Mouse (Mus musculus): Measurements from ENCODE around the gene Pomt1.

The Pomt1 gene

GRCm38 (mm10) chr2:32235886-32236759, at the start of gene Pomt1:
Pomt1 (plus strand) TSS chr2:32236590.
- DNase-seq (ENCODE audit: low spot score in 2 of 2), result peak; percentile 82 to 91

DNA sequence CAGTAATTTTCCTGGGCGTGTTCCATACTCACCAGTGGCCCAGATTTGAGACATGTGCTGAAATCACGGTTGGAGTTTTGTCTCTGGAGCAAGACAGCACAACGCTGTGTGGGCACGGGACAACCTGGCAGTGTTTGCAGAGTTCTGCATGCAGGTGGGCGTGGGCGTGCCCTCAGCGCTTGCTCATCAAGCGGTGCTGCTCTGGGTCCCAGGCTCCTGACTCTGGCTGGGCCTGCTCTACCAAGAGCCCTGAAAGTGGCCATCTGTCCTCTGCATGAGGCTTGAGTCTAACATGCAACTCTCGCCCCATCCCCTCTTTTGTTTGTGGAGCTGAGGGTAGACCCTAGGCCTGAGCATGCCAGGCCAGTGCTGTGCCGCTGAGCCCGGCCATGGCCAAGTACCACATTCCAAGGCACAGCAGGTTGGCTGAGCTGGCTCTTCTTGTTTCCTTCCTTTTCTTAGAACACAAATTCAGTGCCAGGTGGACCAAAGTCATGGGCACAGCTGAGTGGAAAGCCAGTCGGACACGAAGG, 49.3 kb upstream of the Pomt1 start:
- DNase-seq (ENCODE audit: low spot score in 2 of 2), result no peak

GRCm38 (mm10) chr2:32187649-32188048, 48.7 kb upstream of the Pomt1 start:
- DNase-seq (ENCODE audit: low spot score in 2 of 2), result no peak

GRCm38 (mm10) chr2:32189060-32189681, 47.2 kb upstream of the Pomt1 start:
- DNase-seq (ENCODE audit: low spot score in 2 of 2), result no peak

GRCm38 (mm10) chr2:32190620-32191019, 45.8 kb upstream of the Pomt1 start:
- no peak for DNase-seq (ENCODE audit: low spot score in 2 of 2)

DNA sequence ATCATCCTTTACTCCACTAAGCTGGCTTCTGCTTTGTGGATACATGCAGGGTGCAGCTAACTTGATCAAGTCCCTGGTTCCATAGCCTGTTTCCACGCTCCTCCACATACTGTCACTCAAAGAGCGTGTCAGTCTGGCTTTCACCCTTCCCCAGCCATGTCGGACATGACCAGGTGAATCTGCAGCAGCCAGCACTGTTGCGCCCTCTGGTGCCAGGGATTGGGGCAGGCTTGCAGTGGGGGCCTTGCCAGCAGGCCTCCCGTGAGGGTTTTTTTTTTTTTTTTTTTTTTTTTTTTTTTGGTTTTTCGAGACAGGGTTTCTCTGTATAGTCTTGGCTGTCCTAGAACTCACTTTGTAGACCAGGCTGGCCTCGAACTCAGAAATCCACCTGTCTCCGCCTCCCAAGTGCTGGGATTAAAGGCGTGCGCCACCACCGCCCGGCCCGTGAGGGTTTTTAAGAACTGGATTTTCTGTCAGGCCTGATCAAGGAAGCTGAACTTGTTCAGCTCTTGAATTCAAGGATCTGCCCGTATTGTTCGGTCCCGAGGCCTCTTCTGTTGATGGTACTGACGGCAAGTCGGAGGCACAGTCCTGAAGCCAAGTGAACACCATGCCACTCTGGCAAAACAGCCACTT, 44.4 kb upstream of the Pomt1 start:
- DNase-seq (ENCODE audit: low spot score in 2 of 2), result peak; percentile 32 to 52

GRCm38 (mm10) chr2:32198977-32199376, 37.4 kb upstream of the Pomt1 start:
- no peak for DNase-seq (ENCODE audit: low spot score in 2 of 2)

DNA sequence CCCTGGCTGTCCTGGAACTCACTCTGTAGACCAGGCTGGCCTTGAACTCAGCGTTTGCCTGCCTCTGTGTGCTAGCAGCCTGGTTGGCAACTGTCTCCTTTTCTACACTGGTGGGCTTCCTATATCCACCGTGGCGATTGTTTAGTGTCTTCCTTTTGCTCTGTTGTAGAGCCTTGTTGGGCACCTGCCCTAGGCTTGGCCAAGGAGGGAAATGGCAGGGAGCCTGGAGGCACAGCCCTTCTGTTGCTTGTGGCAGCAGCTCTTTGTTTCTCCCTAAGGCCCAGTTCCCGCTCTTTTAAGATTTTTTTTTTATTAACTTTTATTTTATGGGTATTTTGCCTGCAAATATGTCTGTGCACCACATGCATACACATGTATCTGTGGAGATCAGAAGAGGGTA, 36.4 kb upstream of the Pomt1 start:
- DNase-seq (ENCODE audit: low spot score in 2 of 2), result no peak

DNA sequence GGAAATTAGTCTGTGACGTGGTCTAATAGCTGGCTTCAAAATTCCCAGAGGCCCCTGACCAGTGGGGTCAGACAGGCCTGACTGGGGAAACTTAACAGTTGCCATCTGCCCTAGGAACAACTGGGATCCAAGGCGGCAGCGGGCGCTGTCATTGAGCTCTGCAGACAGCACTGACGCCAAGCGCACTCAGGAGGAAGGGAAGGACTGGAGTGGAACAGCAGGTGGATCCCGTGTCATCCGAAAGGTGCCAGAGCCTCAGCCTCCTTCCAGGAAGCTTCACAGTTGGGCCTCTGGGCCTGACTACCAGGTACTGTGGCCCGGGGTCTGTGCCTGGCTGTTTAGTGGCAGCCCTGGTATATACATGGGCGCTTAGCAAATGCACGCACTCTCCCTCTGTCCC, 35.7 kb upstream of the Pomt1 start:
- no peak for DNase-seq (ENCODE audit: low spot score in 2 of 2)

DNA sequence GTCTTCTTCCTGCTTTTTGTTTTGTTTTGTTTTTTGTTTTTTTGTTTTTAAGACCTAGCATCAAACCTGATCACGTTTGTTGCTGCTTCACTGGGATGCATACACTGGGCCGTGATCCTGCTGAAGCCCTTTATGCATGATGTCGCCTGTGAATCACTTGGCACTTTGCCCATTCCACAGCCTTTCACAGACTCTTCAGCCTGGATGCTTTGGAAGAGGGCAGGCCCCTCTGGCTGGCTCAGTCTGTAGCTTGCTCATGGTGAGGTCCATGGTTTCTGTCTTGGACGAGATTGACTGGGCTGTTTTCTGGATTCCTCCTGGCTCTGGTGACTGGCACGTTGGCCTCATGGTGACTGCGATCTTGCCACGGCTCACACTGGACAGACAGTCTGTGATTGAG, 34.9 kb upstream of the Pomt1 start:
- no peak for DNase-seq (ENCODE audit: low spot score in 2 of 2)

GRCm38 (mm10) chr2:32203853-32204252, 32.5 kb upstream of the Pomt1 start:
- no peak for DNase-seq (ENCODE audit: low spot score in 2 of 2)

- no peak for DNase-seq (ENCODE audit: low spot score in 2 of 2)
These were observed 28.7 kb upstream of the Pomt1 start for GRCm38 (mm10) chr2:32207682-32208081.

DNA sequence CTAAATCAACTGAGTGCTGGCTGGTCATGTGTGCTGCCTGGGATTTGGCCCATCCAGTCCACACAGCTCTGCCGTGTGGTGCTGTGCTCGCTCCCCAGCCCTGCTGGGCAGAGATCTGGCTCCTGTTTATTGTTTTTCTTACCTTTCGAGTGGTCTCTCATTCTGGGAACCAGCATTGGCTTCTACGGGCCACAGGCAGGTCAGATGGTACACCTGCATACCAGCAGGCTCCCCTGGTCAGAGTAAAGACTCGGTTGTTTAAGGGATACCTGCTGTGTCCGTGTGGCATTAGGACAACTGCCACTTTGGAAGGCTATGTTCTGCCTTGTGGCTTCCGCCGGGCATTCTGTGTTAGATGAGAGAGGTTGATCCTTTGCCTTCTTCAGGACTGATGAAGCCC, 24.7 kb upstream of the Pomt1 start:
- DNase-seq (ENCODE audit: low spot score in 2 of 2), result no peak

DNA sequence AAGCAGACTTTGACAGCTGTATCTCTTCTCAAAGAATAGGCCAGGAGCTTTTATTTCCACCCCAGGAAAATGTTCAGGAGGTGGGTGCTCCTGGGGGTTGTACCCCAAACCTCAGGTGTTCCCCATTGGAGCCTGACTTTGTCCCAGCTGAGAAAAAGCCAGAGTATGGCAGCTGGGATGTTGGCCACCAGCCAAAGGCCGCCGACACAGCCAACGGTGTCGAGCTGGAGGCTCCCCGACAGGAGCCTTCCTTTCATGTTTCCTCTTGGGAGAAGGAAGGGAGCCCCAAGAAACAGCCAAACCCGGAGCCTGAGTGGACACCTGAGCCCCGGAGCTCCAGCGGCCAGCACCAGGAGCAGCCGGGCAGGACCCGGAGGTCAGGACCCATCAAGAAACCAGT, 23.4 kb upstream of the Pomt1 start:
- DNase-seq (ENCODE audit: low spot score in 2 of 2), result no peak

- no peak for DNase-seq (ENCODE audit: low spot score in 2 of 2)
These were observed 20.8 kb upstream of the Pomt1 start for GRCm38 (mm10) chr2:32215576-32215975.

- DNase-seq (ENCODE audit: low spot score in 2 of 2), result no peak
These were observed 19.9 kb upstream of the Pomt1 start for GRCm38 (mm10) chr2:32216506-32216905.

DNA sequence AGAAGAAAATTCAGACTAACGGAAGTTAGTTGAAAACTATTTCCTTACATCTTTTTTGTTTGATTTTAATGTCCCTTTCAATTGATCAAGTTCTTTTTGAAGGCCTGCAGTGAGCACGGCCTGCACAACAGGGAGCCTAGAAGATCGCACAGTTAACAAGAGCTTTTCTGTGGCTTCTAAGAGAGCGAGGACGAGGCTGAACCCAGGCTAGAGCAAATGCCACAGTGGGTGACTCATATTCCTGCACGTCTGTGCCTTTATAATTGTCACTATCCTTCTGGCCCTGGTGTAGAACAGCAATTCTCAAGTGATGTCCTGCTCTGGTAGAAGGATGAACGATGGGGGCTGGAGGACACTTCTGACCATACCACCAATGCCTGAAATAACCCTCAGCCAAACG, 18.7 kb upstream of the Pomt1 start:
- no peak for DNase-seq (ENCODE audit: low spot score in 2 of 2)

DNA sequence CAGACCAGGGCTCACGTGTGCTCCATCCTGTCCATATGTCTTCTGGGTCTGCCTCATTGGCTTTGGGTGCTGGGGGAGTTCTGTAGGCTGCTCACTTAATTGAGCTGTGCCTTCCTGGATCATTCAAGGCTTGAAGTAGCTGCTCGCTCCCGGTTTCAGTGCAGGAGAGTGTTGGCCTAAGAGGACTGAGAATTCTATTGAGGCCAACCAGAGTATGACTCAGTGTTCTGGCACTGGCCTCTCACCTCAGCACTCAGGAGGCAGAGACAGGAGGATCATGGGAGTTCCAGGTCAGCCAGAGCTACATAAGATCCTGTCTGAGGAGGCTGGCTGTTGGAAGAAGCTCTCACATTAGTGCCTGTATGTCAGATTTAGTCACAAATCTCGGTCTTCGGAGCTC, 18.3 kb upstream of the Pomt1 start:
- no peak for DNase-seq (ENCODE audit: low spot score in 2 of 2)

- DNase-seq (ENCODE audit: low spot score in 2 of 2), result no peak
These were observed 17.7 kb upstream of the Pomt1 start for GRCm38 (mm10) chr2:32218541-32219334.

- DNase-seq (ENCODE audit: low spot score in 2 of 2), result no peak
These were observed 16.9 kb upstream of the Pomt1 start for GRCm38 (mm10) chr2:32219501-32219900.

DNA sequence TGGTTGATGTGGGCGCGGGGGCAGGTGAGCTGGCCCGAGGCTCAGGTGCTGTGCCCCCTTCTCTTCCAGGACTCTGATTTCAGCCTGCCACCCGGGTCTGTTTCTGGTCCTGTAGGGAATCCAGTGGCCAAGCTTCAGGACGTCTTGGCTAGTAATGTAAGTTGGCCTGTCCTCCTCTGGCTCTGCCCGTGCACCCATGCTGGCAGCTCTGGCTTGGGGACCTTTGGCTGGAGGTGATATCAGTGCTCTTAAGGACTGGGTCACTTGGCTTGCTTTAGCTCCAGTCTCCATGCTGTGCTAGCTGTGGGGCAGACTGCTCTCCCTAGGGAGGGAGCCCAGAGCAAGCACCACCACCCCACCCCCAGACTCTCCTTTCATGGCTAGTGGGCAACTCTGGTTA, 16.4 kb upstream of the Pomt1 start:
- DNase-seq (ENCODE audit: low spot score in 2 of 2), result no peak

- DNase-seq (ENCODE audit: low spot score in 2 of 2), result no peak
These were observed 15.4 kb upstream of the Pomt1 start for GRCm38 (mm10) chr2:32220969-32221368.
